Mouse (Mus musculus): ENCODE data around the gene Pax6. TPM values are rescaled to one million over a fixed set of nuclear protein-coding genes. Genes with fewer than 3 reads are reported as not detected.

Pax6 gene
- polyA plus RNA-seq, 1 experiment: 2.6 TPM

DNA sequence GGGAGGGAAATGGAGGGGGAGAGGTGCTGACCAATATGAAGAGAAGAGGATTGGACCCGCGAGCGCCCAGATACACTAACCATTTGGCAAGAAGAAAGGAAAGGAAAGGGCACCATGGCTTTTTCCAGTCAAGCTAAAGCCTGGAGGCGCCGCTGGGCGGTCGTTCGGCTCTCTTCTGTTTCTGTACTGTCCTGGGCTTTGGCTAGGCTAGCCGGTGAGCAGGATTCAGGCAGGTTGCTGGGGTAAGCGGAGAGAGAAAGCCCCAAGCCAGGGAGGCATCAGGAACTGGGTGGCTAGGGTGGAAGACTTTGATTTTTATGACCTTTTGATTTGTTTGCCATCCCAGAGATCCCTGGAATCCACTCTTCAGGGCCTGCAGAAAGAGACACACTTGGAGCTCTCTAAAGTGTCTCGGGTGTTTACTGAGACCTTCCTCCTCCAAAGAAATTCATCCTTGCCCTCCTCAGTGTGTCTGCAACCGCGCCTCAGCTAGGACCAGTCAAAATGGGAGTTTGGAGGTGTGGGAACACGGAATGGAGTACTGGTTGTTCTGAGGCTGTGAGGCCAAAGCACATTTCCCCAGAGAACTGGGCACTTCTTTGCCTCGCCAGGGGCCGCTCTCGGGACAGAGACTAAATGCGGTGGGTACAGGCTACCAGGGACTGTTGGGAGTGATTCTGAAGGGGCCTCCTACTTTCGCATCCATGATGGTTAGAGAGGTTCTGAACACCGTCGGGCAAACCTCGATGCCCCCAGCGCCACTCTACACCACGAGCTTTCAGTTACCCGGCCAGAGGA lies 3.3 kb downstream of the Pax6 start:
- Histone ChIP-seq H3K4me1 (ENCODE audit: control insufficient read depth, insufficient read depth, insufficient read length, low read length) (peaks cover 31% of the 10 kb centered on the region), H3K27me3 (ENCODE audit: control insufficient read depth, insufficient read depth, low read length) (peaks cover 94% of the 10 kb centered on the region), H3K27ac (ENCODE audit: insufficient read depth, low read depth, low read length) (no peak overlapping the region), H3K36me3 (ENCODE audit: control insufficient read depth, insufficient read depth, low read length) (no peaks in the 10 kb centered on the region), H3K4me3 (ENCODE audit: low read depth, low read length) (no peak overlapping the region)
- WGBS: 6% methylated on average over 25 of the region's 25 CpGs
- no peak for TF ChIP-seq CTCF (IDR thresholded peaks at IDR 0.05; ENCODE audit: extremely low read depth, insufficient read length, insufficient replicate concordance, low read depth, low read length)
- TF ChIP-seq POLR2A (IDR thresholded peaks at IDR 0.05; ENCODE audit: low read depth, low read length): no peak

DNA sequence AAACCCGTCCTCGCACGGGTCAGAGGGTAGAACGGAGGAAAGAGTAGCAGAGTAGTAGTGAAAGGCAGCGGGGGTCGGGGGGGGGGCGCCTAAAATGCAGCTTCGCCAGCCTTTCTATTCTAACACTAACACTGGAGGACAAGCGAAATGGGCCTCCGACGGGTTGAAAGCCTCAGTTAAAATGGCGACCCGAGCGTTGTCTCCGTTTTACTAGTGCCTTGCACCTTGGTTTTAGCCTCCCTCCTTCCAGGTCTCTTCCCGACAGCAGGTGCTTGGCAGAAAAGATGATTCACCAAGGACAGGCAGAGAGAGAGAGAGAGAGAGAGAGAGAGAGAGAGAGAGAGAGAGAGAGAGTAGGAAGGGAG lies 3.9 kb downstream of the Pax6 start:
- TF ChIP-seq CTCF (IDR thresholded peaks at IDR 0.05; ENCODE audit: extremely low read depth, insufficient read length, insufficient replicate concordance, low read depth, low read length) (no peak), POLR2A (IDR thresholded peaks at IDR 0.05; ENCODE audit: low read depth, low read length) (no peak)
- 2% methylated on average over 16 of the region's 16 CpGs for WGBS
- H3K27me3 ChIP-seq (ENCODE audit: control insufficient read depth, insufficient read depth, low read length): peaks cover 93% of the 10 kb centered on the region

DNA sequence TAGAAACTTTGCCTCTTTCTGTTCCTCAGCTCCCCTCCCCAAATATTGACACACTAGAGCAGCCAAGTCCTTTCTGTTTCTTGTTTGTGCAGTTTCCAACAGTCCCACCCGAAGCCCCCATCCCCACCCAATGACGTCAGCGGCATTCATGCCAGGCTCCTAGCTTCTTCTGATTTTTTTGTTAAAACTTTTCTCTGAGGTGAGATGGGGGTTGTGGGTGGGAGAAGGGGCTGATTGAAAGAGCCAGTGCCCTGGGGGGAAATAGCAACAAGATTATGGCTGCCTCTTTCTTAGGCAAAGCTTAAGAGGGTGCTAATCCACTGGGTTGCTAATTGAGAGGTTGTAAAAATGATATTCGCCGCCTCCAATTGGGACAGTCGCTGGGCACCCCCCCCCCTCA lies 4.4 kb downstream of the Pax6 start:
- peaks cover 28% of the 10 kb centered on the region for H3K4me1 ChIP-seq (ENCODE audit: control insufficient read depth, insufficient read depth, insufficient read length, low read length)
- no peak overlapping the region for H3K27ac ChIP-seq (ENCODE audit: insufficient read depth, low read depth, low read length)
- H3K27me3 ChIP-seq (ENCODE audit: control insufficient read depth, insufficient read depth, low read length): peaks cover 93% of the 10 kb centered on the region
- no peak overlapping the region for H3K4me3 ChIP-seq (ENCODE audit: low read depth, low read length)
- WGBS: 2% methylated on average over 6 of the region's 6 CpGs
- H3K36me3 ChIP-seq (ENCODE audit: control insufficient read depth, insufficient read depth, low read length): no peaks in the 10 kb centered on the region
- TF ChIP-seq POLR2A (IDR thresholded peaks at IDR 0.05; ENCODE audit: low read depth, low read length) (no peak), CTCF (IDR thresholded peaks at IDR 0.05; ENCODE audit: extremely low read depth, insufficient read length, insufficient replicate concordance, low read depth, low read length) (no peak)

More for the DNA sequence above, 3.9 kb downstream of the Pax6 start:
- H3K4me3 ChIP-seq (ENCODE audit: low read depth, low read length): no peak overlapping the region
- no peaks in the 10 kb centered on the region for H3K36me3 ChIP-seq (ENCODE audit: control insufficient read depth, insufficient read depth, low read length)
- no peak overlapping the region for H3K27ac ChIP-seq (ENCODE audit: insufficient read depth, low read depth, low read length)
- H3K4me1 ChIP-seq (ENCODE audit: control insufficient read depth, insufficient read depth, insufficient read length, low read length): peaks cover 29% of the 10 kb centered on the region

DNA sequence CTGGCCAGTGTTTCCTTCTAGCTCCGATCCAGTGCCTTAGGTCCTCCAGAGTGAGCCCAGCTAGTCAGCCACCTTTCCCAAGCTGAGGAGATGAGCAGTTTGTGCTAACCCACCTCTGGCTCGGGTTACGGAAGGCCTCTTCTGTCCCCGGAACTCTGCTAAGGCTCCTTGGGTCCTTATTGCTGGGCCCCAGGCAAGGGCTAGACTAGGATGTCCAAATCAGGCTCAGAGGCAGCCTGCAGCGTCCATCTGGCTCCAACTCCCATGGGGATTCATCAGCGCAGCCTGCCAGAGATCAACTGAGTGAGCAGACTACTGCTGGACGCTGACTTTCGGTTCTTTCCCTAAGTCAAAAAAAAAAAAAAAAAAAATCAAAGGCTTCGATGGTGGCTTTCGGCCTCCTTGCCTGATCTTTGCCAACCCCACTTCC lies 4.9 kb downstream of the Pax6 start:
- Histone ChIP-seq H3K4me3 (ENCODE audit: low read depth, low read length) (peak overlapping the region; percentile 21), H3K36me3 (ENCODE audit: control insufficient read depth, insufficient read depth, low read length) (no peaks in the 10 kb centered on the region), H3K4me1 (ENCODE audit: control insufficient read depth, insufficient read depth, insufficient read length, low read length) (peaks cover 27% of the 10 kb centered on the region), H3K27me3 (ENCODE audit: control insufficient read depth, insufficient read depth, low read length) (peaks cover 89% of the 10 kb centered on the region), H3K27ac (ENCODE audit: insufficient read depth, low read depth, low read length) (no peak overlapping the region)
- 9% methylated on average over 10 of the region's 10 CpGs for WGBS
- TF ChIP-seq CTCF (IDR thresholded peaks at IDR 0.05; ENCODE audit: extremely low read depth, insufficient read length, insufficient replicate concordance, low read depth, low read length) (no peak), POLR2A (IDR thresholded peaks at IDR 0.05; ENCODE audit: low read depth, low read length) (no peak)

DNA sequence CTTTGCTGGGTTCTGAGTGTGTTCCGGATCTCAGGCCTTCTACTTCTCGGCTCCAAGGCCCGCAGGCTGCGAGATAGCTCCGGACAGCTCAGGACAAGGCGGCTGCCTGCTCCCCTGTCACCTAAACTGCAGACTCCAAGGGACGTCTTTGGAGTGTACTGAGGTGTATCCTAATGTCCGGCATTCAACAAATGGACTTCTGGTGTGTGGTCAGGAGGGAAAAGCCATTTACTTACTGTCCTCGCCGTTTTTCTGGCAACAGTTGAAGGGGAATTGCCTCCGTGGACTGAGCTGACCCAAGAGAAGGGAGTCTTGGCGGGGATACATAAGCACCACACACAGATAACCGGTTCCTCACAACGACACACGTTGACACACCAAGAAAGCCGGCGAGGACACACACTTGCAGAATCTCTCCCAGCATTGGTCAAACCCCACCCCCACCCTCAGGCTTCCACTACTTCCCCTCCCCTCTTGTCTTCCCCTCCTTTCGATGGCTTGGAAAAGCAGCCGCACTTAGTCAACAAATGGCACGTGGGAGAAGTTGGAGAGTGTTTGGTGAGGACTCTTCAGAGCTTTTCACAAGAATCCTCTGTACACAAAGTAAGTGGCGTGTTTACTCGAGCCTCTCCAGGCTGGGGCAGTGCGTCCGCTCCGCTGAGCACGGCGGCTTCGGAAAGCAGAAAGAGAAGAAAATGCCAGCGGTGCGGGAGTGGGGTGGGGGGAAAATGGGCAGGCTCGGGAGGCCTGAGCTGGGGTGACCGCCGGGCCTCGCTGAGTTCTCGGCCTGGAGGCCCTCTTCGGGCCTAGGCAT lies 5.6 kb downstream of the Pax6 start:
- H3K4me1 ChIP-seq (ENCODE audit: control insufficient read depth, insufficient read depth, insufficient read length, low read length): peaks cover 24% of the 10 kb centered on the region
- WGBS: 5% methylated on average over 36 of the region's 36 CpGs

DNA sequence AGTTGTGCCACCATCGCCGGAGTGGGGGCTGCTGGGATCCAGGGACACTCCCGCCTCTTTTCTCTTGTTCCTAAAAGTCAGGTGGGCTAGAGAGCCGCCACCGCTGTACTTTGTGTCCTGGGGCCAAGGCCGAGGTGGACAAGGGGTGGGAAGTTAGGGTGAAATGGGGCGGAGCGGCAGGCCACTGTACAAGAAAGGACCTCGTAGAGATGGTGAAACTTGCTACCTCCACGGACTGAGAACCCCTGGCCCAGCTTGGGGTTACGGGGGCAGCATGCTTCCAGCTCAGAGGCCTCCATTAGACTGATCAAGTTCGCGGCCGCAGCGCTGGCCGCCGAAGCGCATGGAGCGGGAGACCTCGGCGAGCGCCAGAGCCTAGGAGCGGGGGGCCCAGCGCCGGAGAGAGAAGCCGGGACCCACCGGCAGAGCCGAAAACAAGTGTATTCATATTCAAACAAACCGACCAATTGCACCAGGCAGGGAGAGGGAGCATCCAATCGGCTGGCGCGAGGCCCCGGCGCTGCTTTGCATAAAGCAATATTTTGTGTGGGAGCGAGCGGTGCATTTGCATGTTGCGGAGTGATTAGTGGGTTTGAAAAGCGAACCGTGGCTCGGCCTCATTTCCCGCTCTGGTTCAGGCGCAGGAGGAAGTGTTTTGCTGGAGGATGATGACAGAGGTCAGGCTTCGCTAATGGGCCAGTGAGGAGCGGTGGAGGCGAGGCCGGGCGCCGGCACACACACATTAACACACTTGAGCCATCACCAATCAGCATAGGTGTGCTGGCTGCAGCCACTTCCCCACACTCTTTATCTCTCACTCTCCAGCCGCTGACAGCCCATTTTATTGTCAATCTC lies 6.4 kb downstream of the Pax6 start:
- peaks cover 89% of the 10 kb centered on the region for H3K27me3 ChIP-seq (ENCODE audit: control insufficient read depth, insufficient read depth, low read length)
- peak overlapping the region; percentile 39 for H3K4me3 ChIP-seq (ENCODE audit: low read depth, low read length)
- H3K36me3 ChIP-seq (ENCODE audit: control insufficient read depth, insufficient read depth, low read length): no peaks in the 10 kb centered on the region
- H3K27ac ChIP-seq (ENCODE audit: insufficient read depth, low read depth, low read length): no peak overlapping the region
- no peak for TF ChIP-seq POLR2A (IDR thresholded peaks at IDR 0.05; ENCODE audit: low read depth, low read length)
- no peak for TF ChIP-seq CTCF (IDR thresholded peaks at IDR 0.05; ENCODE audit: extremely low read depth, insufficient read length, insufficient replicate concordance, low read depth, low read length)
- peaks cover 17% of the 10 kb centered on the region for H3K4me1 ChIP-seq (ENCODE audit: control insufficient read depth, insufficient read depth, insufficient read length, low read length)
- 2% methylated on average over 49 of the region's 49 CpGs for WGBS

More for the DNA sequence above, 5.6 kb downstream of the Pax6 start:
- Histone ChIP-seq H3K36me3 (ENCODE audit: control insufficient read depth, insufficient read depth, low read length) (no peaks in the 10 kb centered on the region), H3K4me3 (ENCODE audit: low read depth, low read length) (peak overlapping the region; percentile 39), H3K27ac (ENCODE audit: insufficient read depth, low read depth, low read length) (no peak overlapping the region), H3K27me3 (ENCODE audit: control insufficient read depth, insufficient read depth, low read length) (peaks cover 89% of the 10 kb centered on the region)
- no peak for TF ChIP-seq CTCF (IDR thresholded peaks at IDR 0.05; ENCODE audit: extremely low read depth, insufficient read length, insufficient replicate concordance, low read depth, low read length)
- TF ChIP-seq POLR2A (IDR thresholded peaks at IDR 0.05; ENCODE audit: low read depth, low read length): no peak

All from small intestine, adult 2 months (tissue).